Mouse (Mus musculus) left cerebral cortex, postnatal 36 days (tissue): ENCODE results near the gene Ccdc57. TPM values are rescaled to one million over a fixed set of nuclear protein-coding genes. Genes with fewer than 3 reads are reported as not detected.

ENCODE experiments used
- DNase-seq, 2 experiments: peaks; one replicate each; pipeline ENCODE4 v3.0.0; 2021 to 2022; ENCODE audit warnings: low spot score in 2 of 2, mixed read lengths in 1 of 2
- intact Hi-C: fragments of 180-260 bp; cut with DNase I; formaldehyde crosslinking; loops from one replicate; pipeline ENCODE4 v1.15.1; 2025
- total RNA-seq, 2 experiments: library from RNA; stranded (reverse); gene quantifications; 2 replicates each; pipeline ENCODE4 v1.2.3; 2021

The Ccdc57 gene
- total RNA-seq, 2 experiments from 2014 or later, result 6.2 to 10.7 TPM

- intact Hi-C loops, result no loop called here
- DNase-seq, result no peak
Observed at GRCm38 (mm10) chr11:120826016-120826953, 106.4 kb downstream of the Ccdc57 start.

DNA sequence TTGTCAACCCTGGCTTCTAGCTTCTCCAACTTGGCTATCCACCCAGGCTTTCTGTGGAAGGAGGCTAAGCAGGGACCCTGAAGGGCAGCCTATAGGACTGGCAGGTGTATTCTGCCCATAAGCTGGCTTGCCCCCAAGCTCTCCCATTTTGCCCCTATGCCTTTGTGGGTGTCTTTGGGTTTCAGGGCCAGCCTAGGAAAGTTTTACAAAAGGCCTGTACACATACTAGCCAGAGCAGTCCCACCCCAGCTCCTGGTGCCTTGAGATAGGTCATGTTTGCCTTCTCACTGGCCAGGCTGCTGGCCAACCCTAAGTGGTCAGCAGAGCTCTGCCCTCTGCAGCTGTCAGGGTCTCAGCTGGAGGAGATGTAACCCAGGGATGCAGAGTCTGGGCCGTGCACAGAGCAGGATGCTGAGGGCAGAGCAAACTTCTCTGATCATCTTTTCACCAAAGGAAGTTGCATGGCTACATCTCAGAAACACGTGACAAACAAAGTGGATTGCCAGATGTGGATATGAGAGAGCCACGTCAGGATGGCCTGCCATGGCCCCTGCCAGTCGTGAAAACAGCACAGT is 107.3 kb downstream of the Ccdc57 start:
- intact Hi-C loops, result loop anchor here (2.0 kb wide), 1 partner anchor 41 kb away; the partner anchor contains the start of genes Gps1 and Rfng

GRCm38 (mm10) chr11:120824787-120825288 is 107.8 kb downstream of the Ccdc57 start:
- DNase-seq, result no peak
- intact Hi-C loops, result loop anchor here (2.0 kb wide), 1 partner anchor 40 kb away; the partner anchor contains the start of genes Gps1 and Rfng

More for the DNA sequence above, 107.3 kb downstream of the Ccdc57 start:
- no peak for DNase-seq

- peak; percentile 98 to 99 for DNase-seq
- intact Hi-C loops, result loop anchor here (2.0 kb wide), 1 partner anchor 39 kb away; the partner anchor contains the start of genes Gps1 and Rfng
Observed at GRCm38 (mm10) chr11:120823956-120824786, 108.5 kb downstream of the Ccdc57 start, which contains the start of gene Fasn. Gene Fasn (minus strand): TSS chr11:120824547.

GRCm38 (mm10) chr11:120823551-120823947 is 109.1 kb downstream of the Ccdc57 start:
- DNase-seq, result no peak
- intact Hi-C loops, result no loop called here

- no peak for DNase-seq
Observed at GRCm38 (mm10) chr11:120822831-120823550, 109.7 kb downstream of the Ccdc57 start.

DNA sequence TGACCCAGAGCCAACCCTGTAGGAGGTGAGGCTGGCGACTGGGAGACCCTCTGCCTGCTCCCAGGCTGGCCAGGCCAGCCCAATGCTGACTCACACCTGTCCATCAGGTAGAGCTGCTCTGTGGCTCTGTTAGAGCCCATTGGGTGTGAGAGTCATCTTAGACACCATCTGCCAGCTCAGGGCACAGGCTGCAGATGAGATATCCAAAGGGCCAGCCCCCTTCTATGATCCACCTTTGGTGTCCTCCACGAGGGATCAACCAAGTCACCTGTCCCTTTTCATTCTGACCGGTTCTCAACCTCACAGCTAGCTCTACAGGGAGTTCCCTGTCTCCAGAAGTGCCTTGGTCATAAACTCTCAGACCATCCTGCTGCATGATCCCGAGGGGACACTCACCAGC is 110.4 kb downstream of the Ccdc57 start:
- intact Hi-C loops, result no loop called here
- no peak for DNase-seq

More at GRCm38 (mm10) chr11:120822831-120823550, 109.7 kb downstream of the Ccdc57 start:
- intact Hi-C loops, result no loop called here

GRCm38 (mm10) chr11:120821076-120821922 is 111.4 kb downstream of the Ccdc57 start:
- intact Hi-C loops, result no loop called here
- DNase-seq, result no peak

DNA sequence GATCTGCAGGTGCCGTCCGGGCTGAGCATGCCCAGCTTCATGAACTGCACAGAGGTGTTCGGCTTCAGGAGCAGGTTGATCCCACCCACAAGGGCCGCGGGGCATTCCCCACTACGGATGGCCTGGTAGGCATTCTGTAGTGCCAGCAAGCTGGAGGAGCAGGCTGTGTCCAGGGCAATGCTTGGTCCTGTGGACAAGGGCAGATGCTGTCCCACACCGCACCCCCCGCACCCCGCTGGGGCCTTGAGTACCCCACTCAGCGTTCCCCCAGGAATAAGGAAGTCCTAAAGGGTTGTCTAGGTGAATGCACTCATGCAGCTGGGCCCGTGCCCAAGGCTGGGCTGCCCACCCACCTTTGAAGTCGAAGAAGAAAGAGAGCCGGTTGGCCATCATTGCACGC is 112.1 kb downstream of the Ccdc57 start:
- no peak for DNase-seq
- intact Hi-C loops, result no loop called here

DNA sequence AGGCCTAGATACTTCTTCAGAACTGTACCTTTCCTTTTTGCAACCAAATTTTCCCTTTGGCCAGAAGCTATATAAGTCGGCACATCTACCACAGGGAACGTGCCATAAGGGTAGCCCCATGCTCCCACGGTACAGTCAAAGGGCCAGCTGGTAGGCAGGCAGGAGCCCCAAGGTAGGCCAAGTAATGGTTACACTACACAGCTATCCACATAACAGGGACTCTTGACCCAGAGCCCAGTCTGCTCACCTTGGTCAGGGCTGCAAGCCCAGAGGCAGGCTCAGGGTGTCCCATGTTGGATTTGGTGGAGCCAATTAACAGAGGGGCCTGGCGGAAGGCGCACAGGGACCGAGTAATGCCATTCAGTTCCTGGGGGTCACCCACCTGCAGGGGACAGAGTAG is 113.1 kb downstream of the Ccdc57 start:
- no peak for DNase-seq
- intact Hi-C loops, result no loop called here

DNA sequence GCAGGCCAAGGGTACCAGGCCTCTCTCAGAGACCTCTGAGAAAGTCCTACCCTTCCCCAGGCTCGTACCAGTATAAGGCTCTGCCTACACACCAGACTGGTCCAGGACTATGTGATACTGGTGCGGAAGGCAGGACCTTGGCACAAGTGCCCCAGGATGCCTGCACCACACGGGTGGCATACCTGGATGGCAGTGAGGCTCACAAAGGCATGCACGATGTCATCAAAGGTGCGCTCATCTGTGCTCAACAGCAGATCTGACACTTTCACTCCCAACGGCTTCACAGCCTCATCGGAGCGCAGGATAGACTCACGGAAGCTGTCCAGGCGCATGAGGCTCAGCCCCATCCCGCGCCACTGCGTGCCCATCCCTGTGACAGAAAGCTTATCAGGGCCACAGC is 114.4 kb downstream of the Ccdc57 start:
- no peak for DNase-seq
- intact Hi-C loops, result no loop called here

GRCm38 (mm10) chr11:120817358-120817757 is 115.3 kb downstream of the Ccdc57 start:
- intact Hi-C loops, result no loop called here

GRCm38 (mm10) chr11:120812068-120812467 is 120.6 kb downstream of the Ccdc57 start:
- no peak for DNase-seq
- intact Hi-C loops, result no loop called here

More at GRCm38 (mm10) chr11:120817358-120817757, 115.3 kb downstream of the Ccdc57 start:
- DNase-seq, result no peak

GRCm38 (mm10) chr11:120808010-120808409 is 124.7 kb downstream of the Ccdc57 start:
- DNase-seq, result no peak
- intact Hi-C loops, result no loop called here

DNA sequence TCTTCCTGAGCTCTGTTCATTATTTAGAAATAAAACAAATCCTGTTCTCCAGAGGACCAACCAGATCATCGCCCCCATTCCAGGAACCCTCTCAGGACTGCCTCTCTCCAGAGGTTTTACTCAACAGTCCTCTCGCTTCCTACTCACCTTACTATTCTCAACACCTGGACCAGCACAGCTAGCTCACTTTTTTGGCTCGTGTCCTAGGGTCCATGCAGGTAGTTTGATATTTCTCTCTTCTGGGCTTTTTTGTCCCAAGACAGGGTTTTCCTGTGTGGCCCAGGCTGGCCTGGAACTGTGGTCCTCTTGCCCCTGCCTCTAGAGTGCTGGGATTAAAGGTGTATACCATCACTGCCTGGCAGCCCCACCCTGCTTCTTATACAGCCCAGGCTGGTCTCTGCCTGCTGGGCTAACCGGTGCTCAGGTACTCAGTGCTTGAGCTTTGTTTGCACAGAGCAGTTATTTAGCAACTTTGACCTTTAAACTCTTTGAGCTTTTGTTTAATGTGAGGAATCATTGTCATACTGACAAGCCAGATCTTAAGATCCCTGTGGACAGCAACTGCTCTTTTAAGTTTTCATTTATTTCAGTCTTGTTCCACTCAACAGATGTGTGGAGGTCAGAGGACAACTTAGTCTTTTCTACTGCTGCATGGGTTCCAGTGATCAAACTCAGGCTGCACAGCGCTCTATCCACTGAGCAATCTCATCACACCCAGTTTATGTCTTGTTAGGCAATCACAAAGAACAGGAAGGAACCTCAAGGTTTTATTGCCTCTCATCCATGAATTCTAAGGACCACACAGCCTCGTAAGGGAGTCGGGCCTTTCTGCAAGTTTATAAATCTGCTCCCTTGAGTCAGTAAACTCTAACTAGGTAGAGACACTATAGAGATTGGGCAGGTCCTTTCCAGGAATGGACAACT is 127.0 kb downstream of the Ccdc57 start:
- intact Hi-C loops, result no loop called here
- DNase-seq, result no peak

GRCm38 (mm10) chr11:120804769-120805168 is 127.9 kb downstream of the Ccdc57 start:
- intact Hi-C loops, result no loop called here
- DNase-seq, result no peak

- no peak for DNase-seq
- intact Hi-C loops, result no loop called here
Observed at GRCm38 (mm10) chr11:120804274-120804673, 128.4 kb downstream of the Ccdc57 start.
